Mouse (Mus musculus) right cerebral cortex, postnatal 36 days (tissue): ENCODE data around the gene Fam171a2.
A peak's percentile ranks its signal among the peaks of the same experiment; 100 is the strongest.
"Not testable (repeated sequence)": the region's sequence is repeated elsewhere in the genome, so short reads cannot be mapped to it uniquely, and the experiment has no call there.

ENCODE experiments used
- DNase-seq, 2 experiments: peaks; one replicate each; pipeline ENCODE4 v3.0.0; 2022; ENCODE audit warnings: low spot score in 2 of 2, mixed read lengths in 1 of 2

Gene Fam171a2

GRCm38 (mm10) chr11:102410345-102410744 lies 37.1 kb downstream of the Fam171a2 start:
- not testable (repeated sequence) for DNase-seq

GRCm38 (mm10) chr11:102409795-102410330 lies 37.6 kb downstream of the Fam171a2 start:
- DNase-seq = no peak

GRCm38 (mm10) chr11:102408888-102409794 lies 38.3 kb downstream of the Fam171a2 start:
- DNase-seq = no peak

GRCm38 (mm10) chr11:102408344-102408876 lies 39.1 kb downstream of the Fam171a2 start:
- DNase-seq = peak; percentile 95 to 97

DNA sequence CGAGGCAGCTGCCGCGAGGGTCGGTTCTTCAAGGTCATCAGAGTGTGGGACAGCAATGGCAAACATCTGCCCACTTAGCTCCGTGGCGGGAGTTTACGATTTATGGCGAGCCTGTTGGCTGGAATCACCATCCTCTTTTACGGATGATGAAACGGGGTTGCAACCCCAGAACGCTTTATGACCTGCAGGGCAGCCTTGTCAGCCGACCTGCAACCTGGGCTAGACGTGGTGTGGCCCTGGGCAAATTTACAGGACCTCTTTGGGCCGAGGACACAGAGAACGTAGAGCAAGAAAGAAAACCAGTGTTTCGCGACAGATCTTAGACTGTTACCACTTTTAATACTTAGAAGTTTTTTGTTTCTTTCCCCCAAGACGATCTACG lies 39.7 kb downstream of the Fam171a2 start, which contains the start of gene Slc25a39:
TSS of gene Slc25a39 (minus strand) at position 113 of the 382 bp plus-strand sequence.
- DNase-seq = no peak

- peak; percentile 78 to 85 for DNase-seq
These were observed 40.3 kb downstream of the Fam171a2 start for GRCm38 (mm10) chr11:102406900-102407833.

GRCm38 (mm10) chr11:102406401-102406800 lies 41.1 kb downstream of the Fam171a2 start:
- DNase-seq = no peak

DNA sequence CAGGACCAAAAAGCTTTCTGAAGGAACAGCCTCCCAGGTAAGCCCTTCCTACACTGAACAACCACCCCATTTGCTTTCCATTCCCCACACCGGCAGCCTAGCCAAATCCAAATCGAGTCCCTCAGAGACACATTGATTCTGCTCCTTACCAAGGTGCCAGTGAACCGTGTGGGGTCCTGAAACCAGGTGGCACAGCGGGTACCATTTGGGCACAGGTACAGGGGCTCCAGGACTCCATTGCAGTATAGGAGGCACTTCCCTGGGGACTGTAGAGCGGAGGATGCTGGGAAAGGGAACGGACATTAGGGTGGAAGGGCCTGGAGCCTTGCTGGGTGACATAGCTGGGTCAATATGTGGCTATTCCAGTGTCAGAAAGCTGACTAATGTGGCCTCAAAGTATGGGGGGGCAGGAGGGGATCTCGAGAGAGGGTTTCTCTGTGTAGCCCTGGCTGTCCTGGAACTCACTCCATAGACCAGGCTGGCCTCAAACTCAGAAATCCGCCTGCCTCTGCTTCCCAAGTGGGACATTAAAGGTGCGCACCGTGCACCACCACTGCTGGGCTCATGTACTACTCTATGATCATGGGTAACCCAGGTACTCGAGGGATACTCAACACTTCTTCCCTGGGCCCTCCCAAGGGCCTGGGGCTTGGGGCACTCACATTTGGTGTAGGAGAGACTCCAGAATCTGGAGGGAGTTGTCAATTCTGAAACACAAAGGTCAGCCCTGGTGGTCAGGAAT lies 41.8 kb downstream of the Fam171a2 start:
- no peak for DNase-seq

GRCm38 (mm10) chr11:102404161-102405010 lies 43.1 kb downstream of the Fam171a2 start:
- no peak for DNase-seq

- DNase-seq = no peak
These were observed 43.8 kb downstream of the Fam171a2 start for GRCm38 (mm10) chr11:102403657-102404056.

DNA sequence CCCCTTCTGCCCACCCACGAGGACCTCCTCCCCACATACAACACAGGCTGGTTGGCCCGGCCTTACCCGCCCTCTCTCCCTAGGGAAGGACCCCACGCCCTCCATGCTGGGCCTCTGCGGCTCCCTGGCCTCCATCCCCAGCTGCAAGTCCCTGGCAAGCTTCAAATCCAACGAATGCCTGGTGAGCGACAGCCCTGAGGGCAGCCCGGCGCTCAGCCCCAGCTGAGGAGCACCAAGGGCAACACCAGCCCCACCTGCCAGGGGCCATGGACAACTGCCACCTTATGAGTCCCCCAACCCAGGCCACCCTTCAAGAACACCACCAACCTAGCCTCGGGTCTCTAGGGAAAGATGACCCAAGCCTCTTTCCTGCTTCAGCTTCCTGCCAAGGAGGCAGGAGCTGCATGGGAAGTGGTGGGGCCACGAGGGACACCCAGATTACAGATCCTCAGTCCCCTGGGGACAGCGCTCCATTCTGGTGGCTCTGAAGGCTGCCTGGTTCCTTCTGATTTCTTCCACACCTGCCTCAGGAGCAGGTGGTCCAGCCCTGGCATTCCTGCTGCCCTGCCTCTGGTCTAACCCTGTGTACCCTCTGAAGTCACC lies 45.5 kb downstream of the Fam171a2 start:
- no peak for DNase-seq

- DNase-seq = no peak
These were observed 46.9 kb downstream of the Fam171a2 start for GRCm38 (mm10) chr11:102400513-102401084.

DNA sequence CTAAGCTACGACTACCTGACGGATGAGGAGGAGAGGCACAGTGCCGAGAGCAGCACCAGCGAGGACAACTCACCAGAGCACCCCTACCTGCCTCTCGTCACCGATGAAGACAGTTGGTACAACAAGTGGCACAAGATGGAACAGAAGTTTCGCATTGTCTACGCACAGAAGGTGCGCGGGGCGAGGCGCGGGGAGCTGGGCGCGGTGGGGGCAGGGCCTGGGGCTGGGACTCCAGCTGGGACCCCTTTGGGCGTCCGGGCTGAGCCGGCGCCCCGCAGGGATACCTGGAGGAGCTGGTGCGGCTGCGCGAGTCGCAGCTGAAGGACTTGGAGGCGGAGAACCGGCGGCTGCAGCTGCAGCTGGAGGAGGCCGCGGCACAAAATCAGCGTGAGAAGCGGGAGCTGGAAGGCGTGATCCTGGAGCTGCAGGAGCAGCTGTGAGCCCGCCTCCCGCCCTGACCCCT lies 47.8 kb downstream of the Fam171a2 start:
- DNase-seq = no peak

GRCm38 (mm10) chr11:102399107-102399506 lies 48.4 kb downstream of the Fam171a2 start:
- no peak for DNase-seq

DNA sequence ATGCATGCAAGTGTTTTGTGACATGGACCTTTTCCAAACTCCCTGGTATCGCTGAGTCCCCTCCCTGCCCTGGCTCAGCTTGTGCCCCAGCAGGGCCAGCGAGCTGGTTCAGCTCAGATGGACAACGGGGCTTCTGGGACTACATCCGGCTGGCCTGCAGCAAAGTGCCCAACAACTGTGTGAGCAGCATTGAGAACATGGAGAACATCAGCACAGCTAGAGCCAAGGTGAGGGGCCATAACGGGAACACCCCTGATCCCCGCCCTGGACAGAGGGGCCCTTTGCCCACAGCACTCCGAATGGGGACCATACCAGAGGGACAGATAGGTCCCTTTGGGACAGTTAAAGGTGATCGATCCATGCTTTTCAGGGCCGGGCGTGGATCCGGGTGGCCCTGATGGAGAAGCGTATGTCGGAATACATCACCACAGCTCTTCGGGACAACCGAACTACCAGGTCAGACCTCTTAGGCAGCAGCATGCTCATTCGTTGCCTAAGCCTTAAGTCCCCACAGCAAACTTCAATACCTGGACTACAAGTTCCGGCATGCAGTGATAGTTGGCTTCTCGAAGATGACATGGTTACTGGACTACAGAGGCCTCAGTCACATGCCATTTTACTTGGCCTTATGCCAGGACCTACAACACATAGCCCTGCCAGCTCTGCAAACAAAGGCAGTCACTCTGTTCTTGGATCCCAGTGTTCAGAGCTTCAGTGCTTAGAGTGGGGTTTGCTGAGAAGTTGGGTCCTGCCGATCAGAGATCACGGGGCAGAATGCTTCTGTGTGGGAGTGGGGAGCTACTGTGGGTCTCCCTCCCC lies 49.3 kb downstream of the Fam171a2 start:
- no peak for DNase-seq

GRCm38 (mm10) chr11:102396671-102397141 lies 50.8 kb downstream of the Fam171a2 start:
- DNase-seq = peak in 1 of 2 experiments; percentile 68

DNA sequence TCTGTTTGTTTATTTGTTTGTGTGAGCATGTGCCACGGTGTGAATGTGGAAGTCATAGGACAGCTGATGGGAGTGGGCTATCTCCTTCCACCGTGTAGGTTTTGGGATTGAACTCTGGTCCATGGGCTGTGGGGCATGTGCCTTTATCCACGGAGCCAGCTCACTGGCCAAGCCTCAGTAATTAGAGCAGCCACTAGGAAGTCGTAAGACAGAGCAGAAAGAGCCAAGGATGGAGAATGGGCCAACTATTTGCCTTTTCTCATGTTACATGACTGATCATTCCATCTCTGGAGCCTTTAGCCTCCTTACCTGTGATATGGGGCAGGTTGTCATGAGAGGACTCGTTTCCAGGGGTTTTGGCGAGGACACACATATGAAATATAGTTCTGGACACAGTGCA lies 51.2 kb downstream of the Fam171a2 start:
- no peak for DNase-seq

- no peak for DNase-seq
These were observed 52.2 kb downstream of the Fam171a2 start for GRCm38 (mm10) chr11:102395250-102395649.
